Mouse (Mus musculus): ENCODE results near the gene Bpifb1.
"Not testable (repeated sequence)": the region's sequence is repeated elsewhere in the genome, so short reads cannot be mapped to it uniquely, and the experiment has no call there.

Gene Bpifb1

GRCm38 (mm10) chr2:154190546-154191258 is at the start of gene Bpifb1:
TSS of gene Bpifb1 (plus strand) at chr2:154190818.
- no peak for DNase-seq (ENCODE audit: low read depth, low spot score)

- no peak for DNase-seq (ENCODE audit: low read depth, low spot score)
These were observed 48.0 kb upstream of the Bpifb1 start, which contains the start of gene Bpifa1 for GRCm38 (mm10) chr2:154142580-154142979. TSS of gene Bpifa1 (plus strand) at chr2:154142880.

- no peak for DNase-seq (ENCODE audit: low read depth, low spot score)
These were observed 46.9 kb upstream of the Bpifb1 start for GRCm38 (mm10) chr2:154143735-154144134.

- no peak for DNase-seq (ENCODE audit: low read depth, low spot score)
These were observed 43.1 kb upstream of the Bpifb1 start for GRCm38 (mm10) chr2:154147496-154147895.

- peak; percentile 57 for DNase-seq (ENCODE audit: low read depth, low spot score)
These were observed 32.2 kb upstream of the Bpifb1 start for GRCm38 (mm10) chr2:154158433-154158832.

DNA sequence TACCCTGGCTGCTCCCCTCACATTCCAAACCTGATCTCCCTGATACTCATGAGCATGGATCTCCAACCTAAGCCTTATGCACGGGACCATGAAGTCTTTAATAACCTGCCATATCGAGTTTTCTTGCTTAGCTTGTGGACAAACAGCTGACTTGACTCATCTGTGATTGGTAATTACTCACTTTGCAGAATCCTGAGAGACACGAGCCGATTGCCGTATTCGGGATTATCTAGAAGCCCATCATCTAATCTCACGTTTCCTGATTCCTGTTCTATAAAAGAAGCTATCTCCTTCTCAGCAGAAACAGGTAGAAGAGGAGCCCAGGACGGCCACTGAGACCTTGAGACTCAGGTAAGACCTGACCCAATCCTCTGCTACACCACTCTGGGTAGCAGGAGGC is 28.3 kb upstream of the Bpifb1 start, which contains the start of gene Bpifa5:
Bpifa5 (plus strand) TSS at position 301 of the 400 bp plus-strand sequence.
- DNase-seq (ENCODE audit: low read depth, low spot score), result no peak

DNA sequence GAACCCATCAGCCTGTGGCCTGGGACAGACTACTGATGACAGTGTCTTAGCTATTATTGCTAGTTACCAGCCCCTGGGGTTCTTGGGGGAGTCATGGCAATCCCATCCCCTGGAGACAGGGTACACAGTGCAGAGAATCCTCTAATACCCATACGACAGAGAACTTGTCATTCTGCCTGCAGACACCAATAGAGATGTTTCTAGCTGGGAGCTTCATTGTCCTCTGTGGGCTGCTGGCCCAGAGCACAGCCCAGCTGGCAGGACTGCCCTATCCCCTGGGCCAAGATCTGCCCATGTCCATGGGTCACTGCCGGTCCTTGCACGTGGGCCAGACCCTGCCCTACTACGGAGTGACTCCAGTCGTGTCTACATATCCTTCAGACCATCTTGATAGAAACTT is 27.3 kb upstream of the Bpifb1 start:
- DNase-seq (ENCODE audit: low read depth, low spot score), result no peak

DNA sequence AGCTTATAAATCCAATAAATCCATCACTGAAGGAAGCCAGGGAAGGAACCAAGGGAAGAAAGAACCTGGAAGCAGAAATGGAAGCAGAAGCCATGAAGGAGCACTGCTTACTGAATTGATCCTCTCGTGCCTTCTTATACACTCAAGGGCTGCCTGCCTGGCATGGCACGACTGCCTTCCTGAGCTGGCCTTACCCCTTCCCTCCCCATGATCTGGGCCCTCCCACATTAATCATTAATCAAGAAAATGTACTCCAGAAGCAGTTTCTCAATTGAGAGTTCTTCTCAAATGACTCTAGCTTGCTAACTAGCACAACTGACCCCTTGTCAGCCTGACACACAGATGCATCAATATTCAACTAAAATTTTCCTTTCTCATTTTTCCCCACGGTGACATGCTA is 21.4 kb upstream of the Bpifb1 start:
- no peak for DNase-seq (ENCODE audit: low read depth, low spot score)

DNA sequence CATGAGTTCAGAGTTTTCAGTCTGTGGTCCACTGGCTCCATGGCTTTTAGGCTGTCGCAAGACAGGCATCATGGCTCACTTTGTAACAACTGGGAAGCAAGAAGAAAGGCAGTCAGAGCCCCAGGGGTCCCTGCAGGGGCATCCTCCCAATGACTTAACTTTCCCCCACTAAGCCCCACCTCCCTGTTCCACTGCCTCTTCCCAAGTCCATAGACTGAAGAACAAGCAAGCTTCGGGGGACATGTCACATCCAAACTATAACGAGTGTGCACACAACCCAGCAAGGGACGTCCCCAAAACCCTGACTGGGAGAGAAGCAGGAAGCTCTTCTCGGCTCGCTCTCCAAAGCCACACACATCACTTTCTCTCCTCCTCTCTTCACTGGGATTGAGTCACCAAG is 19.0 kb upstream of the Bpifb1 start:
- DNase-seq (ENCODE audit: low read depth, low spot score), result no peak

GRCm38 (mm10) chr2:154173313-154173712 is 17.3 kb upstream of the Bpifb1 start:
- peak; percentile 43 for DNase-seq (ENCODE audit: low read depth, low spot score)

DNA sequence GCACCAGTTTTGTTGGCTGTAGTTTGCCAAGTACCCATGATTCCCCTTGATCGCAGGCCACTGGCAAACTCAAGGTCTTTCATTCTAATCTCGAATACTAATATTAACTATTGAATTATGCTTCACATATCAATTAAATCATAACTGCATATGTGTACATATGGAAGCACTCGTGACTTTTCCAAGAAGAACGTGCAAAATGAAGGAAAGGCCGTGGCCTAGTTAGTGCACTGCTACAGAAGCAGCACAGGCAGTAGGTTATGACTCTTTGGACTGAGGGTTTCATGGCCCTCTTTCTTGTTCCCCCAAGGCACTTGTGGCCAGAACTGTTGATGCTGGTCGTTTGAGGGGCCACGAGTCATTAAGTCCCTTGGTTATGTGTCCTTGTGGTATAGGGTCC is 8.7 kb upstream of the Bpifb1 start:
- not testable (repeated sequence) for DNase-seq (ENCODE audit: low read depth, low spot score)

GRCm38 (mm10) chr2:154183061-154183460 is 7.6 kb upstream of the Bpifb1 start:
- not testable (repeated sequence) for DNase-seq (ENCODE audit: low read depth, low spot score)

DNA sequence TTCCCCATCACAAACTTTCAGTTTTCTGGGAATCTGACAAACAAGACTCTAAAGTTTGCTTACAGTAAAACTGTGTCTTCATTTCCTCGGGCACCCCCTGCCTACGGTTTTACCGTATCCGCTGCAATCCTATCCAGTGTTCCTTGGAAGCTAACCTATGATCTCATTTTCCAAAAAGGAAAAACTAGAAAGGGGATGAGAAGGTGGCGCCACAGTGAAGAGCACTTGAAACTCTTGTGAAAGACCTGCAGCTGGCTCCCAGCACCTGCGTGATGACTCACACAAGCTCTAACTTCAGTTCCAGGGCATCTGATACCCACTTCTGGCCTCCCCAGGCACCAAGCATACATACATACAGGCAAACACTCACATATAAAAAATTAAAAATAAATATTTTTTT is 5.3 kb upstream of the Bpifb1 start:
- DNase-seq (ENCODE audit: low read depth, low spot score), result no peak

GRCm38 (mm10) chr2:154185748-154186147 is 4.9 kb upstream of the Bpifb1 start:
- DNase-seq (ENCODE audit: low read depth, low spot score), result no peak

DNA sequence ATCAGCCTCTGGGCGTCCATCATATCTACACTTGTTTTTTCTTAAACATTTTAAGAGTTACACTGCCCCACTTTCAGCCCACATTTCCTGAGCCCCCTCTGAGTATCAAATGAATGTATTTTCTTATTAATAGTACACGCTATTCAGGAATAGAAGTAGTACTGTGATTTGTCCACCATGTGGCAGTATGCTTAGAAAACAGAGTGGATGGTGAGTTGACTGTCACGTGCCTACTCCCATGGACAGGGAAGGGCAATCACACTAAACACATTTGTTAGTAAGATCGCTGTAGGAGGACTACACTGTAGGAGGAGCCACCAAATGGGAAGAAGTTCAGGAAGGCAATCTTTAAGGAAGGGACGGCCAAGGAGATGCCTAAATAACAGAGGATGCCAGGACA is 3.1 kb upstream of the Bpifb1 start:
- no peak for DNase-seq (ENCODE audit: low read depth, low spot score)

DNA sequence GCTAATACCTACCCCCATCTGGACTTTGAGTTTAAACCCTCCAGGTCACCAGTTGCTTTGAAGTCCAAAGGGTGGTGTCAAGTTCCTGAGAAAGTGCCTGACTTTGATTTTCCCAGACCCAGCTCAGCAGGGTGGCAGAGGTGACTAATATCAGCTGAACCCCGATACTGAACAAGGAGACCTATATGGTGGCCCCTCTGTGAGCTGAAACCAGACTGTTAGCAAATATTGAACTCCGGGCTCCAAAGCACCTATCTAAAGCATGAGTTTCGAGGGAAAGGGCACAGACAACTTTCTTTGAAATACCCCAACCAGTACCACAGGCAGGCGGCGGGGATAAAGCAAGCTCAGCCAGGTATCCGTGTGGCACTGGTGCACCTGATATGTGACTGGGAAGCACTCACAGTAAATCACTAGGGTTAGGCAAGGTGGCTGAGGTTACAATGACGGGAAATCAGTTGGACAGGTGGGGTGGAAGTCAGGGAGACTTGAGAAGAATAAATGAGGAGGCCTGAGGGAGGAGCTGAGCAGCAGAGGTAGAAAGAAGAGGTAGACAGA is 662 bp upstream of the Bpifb1 start:
- DNase-seq (ENCODE audit: low read depth, low spot score), result no peak

DNA sequence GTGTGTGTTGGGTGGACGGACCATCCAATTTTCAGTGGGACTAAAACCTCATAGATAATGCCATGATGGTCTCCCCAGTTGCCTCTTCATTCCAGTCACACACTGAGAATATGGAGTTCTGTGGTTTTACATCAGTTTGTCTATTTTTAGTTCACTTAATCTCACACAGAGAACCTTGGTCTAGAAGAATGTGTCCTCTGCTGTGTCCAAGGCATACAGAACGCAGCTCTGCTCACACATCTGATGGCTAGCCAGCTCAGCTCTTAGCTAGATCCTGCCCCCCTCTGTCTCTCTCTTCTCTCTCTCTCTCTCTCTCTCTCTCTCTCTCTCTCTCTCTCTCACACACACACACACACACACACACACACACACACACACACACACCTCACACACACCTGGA is 1.5 kb downstream of the Bpifb1 start:
- no peak for DNase-seq (ENCODE audit: low read depth, low spot score)

- no peak for DNase-seq (ENCODE audit: low read depth, low spot score)
These were observed 2.5 kb downstream of the Bpifb1 start for GRCm38 (mm10) chr2:154193071-154193470.

- no peak for DNase-seq (ENCODE audit: low read depth, low spot score)
These were observed 3.4 kb downstream of the Bpifb1 start for GRCm38 (mm10) chr2:154193994-154194504.

- DNase-seq (ENCODE audit: low read depth, low spot score), result no peak
These were observed 6.4 kb downstream of the Bpifb1 start for GRCm38 (mm10) chr2:154197036-154197435.

GRCm38 (mm10) chr2:154204630-154205029 is 14.0 kb downstream of the Bpifb1 start:
- no peak for DNase-seq (ENCODE audit: low read depth, low spot score)

GRCm38 (mm10) chr2:154206908-154207307 is 16.3 kb downstream of the Bpifb1 start:
- DNase-seq (ENCODE audit: low read depth, low spot score), result no peak

DNA sequence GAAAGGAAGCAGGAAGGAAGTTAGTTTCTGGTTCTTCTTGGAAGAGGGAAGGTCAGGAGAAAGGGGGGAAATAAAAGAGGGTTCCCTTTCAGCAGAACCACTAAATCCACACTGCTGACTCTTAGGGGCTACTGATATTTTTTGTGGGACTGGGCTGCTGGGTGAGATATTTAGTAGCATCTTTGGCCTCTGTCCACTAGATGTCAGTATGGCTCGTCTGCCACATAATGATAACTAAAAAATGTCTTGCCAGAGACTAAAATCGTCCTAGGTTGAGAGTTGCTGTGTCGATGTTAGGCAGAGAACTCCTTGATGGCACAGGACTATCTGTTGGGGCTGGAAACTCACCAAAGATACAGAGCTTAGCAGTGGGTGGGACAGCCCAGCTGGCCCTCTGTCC is 18.5 kb downstream of the Bpifb1 start:
- no peak for DNase-seq (ENCODE audit: low read depth, low spot score)

Measured in forelimb bud, embryonic 11.5 days (tissue).